Mouse (Mus musculus) kidney, postnatal 25 days (tissue): ENCODE measurements around the gene Mga.

Experiments
- DNase-seq, 2 experiments: peaks; one replicate each; pipeline ENCODE4 v3.0.0; 2021; ENCODE audit warnings: mixed read lengths in 2 of 2

Gene Mga

DNA sequence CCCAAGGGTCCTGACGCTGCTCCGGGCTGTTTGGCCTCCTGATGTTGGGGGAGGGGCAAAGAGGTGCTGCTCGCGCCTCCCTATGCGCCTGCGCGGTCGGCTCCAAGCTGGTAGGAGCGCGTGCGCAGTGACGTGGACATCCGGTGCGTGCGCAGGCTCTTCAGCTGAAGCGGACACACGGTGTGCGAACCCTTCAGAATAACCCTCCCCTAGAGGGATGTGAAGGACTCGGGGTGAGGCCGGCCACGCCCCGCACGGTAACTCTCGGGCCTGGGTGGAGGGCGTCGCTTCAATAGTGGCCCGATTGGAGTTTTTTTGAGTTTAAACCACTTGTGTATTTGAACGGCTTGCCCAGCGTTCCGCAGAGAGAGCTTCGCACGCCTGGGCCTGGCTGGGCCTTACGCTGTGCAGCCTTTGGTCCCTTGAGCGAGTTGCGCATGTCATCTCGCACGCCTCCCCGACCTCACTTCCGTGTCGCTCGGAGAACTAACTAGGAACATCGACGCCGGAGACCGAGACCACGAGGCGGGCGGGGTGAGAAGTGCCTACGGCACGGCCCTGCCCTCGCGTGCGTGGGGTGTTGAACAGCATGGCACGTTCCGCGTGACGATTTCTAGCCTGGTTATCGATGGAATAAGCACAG lies at the start of gene Mga:
TSS of gene Mga (plus strand) at position 139 of the 643 bp plus-strand sequence.
- DNase-seq, result peak; percentile 96 to 97

DNA sequence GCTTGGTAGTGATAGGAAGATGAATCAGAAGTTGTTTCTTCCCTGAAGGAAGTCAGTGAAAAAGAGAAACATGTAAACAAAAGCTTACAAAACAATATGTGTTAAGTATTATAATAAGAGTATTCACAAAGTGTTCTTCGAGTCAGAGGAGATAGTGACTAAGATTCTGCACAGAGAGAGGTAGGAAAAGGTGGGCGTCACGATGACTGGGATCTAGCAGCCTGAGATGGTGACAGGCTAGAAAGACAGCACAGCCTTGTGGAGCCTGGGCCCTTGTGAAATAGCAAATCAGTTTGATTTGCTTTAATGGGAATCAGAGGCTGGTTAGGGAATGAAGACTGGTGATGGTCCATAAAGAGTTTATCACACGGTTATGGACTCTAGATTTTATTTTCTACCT lies 43.2 kb upstream of the Mga start:
- no peak for DNase-seq

DNA sequence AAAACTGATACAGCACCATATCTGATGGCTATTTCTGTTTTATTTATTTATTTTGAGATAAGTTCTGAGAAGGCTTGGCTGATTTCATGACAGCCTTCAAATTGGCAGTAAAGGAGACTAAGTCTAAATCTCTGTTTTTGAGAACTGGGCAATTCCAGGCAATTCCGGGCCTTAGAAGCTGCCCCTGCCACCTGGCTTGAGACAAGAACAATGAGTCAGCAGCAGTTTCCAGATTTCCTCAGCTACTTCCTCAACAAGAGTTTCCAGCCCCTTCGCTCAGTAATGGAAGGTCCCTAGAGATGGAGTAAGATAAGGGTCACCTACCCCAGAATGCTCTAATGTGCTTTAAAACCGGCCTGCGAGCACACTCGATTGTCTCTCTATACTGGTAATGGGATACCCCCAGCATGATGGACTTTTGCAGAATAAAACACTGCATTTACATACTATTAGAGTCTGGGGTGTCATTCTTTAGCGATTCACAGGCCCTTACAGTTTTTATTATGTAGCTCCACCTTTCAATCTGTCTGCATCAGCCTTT lies 41.6 kb upstream of the Mga start:
- no peak for DNase-seq

DNA sequence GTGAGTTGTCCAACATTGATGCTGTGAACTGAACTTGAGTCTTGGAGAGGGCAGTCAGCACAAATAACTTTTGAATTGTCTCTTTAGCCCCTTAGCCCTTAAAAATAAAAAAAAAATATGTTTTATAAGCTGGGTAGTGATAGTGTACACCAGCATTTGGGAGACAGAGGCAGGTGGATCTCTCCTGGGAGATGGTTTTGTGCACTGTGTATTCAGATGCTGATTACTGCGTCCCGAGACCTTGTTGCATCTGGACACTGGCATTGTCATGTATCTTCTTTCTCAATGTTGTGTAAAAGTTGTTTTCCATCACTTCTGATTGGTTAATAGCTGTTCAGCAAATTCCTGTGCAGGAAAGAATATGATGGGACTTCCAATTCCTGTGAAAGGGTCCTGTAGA lies 39.7 kb upstream of the Mga start:
- DNase-seq, result no peak

DNA sequence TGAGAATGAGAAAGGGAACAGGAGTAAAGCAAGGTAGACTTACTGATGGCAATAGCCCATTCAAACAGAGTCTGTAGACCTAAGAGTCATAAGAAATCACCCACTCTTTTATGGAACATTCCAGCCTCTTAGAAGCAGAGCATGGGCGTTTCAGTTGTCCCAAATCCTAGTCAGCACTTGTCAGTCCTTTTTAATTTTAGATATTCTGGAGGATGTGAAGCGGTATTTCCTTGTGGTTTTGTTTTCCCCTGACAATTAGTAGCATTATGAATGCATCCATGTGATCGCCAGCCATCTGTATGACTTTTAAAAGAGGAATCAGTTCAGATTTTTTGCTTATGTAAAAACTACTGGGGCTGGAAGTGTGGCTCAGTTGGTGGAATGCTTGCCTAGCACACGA lies 32.5 kb upstream of the Mga start:
- no peak for DNase-seq

DNA sequence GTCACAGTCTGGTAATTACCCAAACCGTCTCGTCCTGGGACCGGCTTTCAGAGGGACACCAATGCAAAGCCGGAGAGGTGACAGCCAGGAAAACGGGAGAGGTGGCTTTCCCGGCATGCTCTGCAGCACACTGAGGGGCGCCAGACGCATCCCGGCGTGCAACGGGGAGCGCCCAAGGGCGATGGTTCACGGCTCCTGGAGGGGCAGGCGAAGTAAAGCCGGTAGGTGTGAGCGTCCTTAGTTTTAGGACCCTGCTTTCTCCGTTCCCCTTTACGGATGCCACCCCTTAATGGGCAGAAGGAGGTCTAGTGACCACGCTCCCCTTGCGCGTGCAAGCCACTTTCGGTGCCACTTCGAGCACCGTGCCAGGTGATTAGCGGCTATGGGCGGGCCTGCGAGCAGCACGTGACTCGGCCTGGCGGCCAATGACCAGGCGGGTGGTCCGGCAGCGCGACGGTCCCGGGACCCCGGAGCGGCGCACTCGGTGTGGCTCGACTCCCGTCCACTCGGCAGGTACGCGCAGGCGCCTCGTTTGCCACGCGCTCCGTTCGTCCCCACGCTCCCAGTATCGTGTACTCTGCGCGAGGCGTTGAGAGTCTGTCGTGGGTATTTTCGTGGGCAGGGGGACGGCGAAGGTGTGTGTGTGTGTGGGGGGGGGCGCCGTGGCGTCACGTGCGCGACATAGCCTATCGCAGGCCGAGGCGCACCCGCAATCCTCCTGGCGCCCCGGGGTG lies 24.5 kb upstream of the Mga start:
- DNase-seq, result peak; percentile 67 to 79

DNA sequence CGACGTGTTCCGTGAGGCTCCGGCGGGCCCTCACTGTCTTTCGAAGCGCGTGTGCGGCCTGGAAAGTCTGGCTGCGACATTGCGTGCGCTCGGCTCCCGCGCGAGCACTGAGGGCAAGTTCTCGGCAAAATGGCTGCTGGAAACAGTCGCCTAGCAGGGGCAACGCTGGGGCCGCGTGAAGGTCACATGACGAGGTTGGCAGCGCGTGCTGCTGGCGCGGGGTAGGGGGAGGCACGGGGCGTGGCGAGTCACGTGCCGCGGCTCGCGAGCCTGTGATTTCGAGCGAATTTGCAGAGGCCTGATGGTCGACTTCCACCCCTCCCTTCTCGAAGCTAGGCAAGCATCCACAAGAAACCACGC lies 23.9 kb upstream of the Mga start:
- DNase-seq, result peak; percentile 86 to 93

- DNase-seq, result no peak
Measured at GRCm38 (mm10) chr2:119875981-119876380, 21.0 kb upstream of the Mga start.

- DNase-seq, result no peak
Measured at GRCm38 (mm10) chr2:119887201-119887600, 9.8 kb upstream of the Mga start.

- DNase-seq, result no peak
Measured at GRCm38 (mm10) chr2:119896553-119897089, 407 bp upstream of the Mga start.

DNA sequence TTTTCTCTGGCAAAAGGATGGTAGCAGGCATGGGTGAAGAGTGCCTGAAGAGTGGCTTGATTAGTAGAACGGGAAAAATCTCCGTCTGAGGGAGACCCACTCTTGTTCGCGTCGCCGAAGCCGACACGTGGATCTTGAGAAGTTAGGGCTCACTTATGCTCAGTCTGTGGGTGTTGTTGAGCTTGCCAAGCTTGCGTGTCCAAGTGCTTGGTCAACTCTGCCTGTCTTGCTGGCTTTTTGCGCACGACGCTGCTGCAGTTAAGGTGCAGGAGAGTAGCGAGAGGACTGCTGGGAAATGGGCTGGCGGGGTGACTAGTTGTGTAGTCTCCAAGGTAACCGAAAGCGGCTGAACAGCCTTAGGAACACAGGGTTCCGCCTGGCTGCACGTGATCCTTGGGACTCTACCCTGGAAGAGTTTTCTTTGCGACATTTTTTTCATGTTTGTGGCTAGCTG lies 1.1 kb downstream of the Mga start:
- DNase-seq, result peak; percentile 85 to 95

DNA sequence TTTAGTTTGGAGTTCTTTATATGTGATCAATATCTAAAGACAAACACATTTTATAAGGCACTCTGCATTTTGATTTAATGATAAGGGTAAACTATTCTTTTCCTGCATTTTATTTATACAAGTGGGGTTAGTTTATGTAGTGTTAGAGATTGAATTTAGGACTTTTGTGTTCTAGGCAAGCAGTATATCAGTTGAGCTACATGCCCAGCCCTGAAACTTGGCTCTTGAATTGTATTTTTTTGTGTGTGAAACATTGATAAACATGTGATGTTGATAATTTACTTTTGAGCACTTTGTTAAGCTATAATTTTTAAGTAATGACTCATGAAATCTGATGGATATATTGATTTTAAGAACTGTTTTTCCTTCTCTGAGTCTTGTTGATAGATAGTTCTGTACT lies 19.0 kb downstream of the Mga start:
- no peak for DNase-seq

DNA sequence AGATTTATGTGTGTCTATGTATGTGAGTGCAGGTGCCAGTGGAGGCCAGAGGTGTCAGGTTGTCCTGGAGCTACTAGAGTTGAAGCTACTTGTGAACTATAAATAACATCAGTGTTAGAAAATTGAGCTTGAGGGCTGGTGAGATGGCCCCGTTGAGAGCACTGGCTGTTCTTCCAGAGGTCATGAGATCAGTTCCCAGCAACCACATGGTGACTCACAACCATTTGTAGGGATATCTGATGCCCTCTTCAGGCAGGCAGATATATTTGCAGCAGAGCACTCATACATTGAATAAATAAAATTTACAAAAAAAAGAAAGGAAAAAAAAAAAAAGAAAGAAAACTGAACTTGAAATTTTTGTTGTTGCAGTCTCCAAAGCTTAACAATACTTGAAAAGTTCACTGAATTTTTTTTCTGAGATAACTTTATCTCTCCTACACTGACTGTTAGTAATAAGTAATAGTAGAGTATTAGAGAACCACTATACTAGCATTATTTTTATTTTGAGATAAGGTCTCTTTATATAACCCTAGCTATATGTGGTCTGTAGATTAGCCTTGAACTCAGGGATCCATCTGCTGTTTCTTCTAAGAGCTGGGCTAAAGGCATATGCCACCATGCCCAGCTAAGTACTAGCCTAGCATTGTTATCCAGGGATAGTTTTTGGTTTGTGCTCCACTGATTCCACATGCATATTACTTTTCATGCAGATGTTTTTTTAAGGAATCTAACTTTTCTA lies 20.8 kb downstream of the Mga start:
- DNase-seq, result no peak

DNA sequence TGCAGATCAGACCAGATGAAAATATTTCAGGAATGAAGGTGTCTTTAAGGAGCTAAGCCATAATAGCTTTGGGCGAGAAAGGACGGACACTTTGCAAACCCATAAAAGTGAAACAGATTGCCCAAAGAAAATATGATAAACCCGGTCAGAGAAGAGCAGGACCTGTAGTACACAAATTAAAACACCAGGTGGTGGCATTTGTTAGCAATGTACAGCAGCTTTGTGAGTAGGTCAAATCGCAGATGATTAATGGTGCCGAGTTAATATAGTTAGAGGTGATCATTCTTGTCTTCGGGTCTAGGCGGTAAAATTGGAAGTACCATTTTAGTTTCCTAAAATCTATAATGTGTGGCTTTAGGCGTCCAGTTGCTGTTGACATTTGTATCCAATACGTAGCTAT lies 73.5 kb downstream of the Mga start:
- peak; percentile 52 to 75 for DNase-seq

DNA sequence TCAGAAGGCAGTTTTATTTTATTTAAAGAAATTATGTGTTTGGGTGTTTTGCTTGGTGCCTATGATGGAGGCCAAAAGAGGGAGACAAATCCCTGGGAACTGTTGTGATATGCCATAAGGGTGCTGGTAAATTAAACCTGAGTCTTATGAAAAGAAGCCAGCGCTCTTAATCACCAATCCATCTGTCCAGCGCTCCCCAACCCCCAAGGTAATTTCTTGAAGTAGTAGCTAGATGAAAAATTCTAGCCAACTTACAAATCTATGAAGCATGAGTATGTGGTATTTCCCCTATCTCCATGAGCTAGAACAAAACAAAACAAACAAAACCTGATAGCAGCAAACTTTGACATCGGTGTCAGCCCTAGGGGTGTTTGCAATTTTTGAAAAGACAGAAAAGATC lies 74.3 kb downstream of the Mga start:
- DNase-seq, result no peak

DNA sequence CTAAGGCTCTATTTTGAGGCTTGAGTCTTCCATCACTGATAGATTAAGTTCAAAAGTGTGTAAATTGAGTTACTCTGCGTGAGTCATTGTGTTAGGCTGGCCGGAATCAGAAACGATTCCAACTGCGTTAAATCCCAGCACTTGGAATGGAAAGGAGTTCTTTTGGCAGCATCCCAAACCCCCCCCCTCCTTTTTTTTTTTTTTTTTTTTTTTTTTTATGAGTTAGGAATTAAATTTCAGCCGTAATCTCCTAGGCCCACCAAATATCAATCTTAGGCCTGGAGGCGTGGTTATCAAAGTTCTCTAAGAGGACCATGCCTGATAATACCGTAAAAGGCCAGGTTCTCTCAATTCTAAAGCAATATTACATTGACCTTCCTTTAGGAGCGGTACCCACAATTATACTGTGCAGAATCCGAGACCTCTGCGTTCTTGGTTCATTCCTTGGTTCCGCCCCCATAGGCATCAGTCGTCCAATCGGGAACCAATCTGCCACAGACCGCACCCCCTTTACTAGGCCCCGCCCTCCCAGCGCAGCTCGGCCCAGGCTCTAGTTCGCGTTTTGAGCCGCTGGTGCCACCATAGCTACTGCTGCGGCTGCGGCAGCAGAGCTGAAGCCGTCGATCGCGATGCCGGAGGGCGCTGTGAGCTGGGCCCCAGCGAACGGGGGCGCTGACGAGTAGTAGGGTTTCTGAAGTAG lies 75.0 kb downstream of the Mga start:
- peak; percentile 97 to 98 for DNase-seq

- no peak for DNase-seq
Measured at GRCm38 (mm10) chr2:119972537-119972879, 75.5 kb downstream of the Mga start, which contains the start of gene Mapkbp1. Mapkbp1 (plus strand) TSS chr2:119972699.

GRCm38 (mm10) chr2:119980343-119980986 lies 83.4 kb downstream of the Mga start:
- no peak for DNase-seq

DNA sequence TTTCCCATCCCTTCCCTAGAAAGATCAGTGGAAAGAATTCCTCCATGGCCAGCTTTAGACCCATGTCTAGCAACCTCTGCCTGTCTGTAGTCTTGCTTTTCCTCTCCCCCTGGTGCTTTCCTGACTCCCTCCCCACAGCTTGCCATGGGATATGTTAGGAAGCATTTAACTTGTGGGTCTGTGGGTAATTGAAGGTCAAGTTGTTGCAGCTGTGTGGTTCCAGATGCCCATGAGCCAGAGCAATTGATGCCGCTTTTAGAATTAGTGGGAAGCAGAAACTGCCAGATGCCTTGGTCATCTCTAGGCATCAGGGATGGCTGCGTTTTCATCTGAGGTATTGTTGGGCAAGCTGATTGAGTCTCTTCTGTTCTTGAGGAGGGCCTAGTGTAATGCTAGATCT lies 84.6 kb downstream of the Mga start:
- DNase-seq, result no peak

GRCm38 (mm10) chr2:119985871-119986270 lies 88.8 kb downstream of the Mga start:
- DNase-seq, result no peak

DNA sequence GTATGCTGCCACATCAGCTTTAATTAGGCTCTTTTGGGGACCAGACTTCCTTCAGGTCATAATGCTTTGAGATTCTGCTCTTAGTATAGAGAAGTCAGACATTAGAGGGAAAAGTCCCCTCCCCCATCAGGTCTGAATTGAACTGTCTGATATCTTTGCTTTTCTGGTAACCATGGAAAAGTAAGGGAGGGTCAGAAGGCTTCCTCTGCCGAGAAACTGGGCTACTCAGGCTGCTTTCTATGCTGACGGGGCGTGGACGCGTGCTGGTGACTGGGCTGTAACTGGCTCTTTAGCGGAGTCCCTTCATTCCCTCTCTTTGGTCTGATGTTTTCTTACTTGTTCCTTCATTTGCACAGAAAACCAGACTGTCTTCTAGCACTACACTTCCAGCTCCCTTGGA lies 89.3 kb downstream of the Mga start:
- no peak for DNase-seq

GRCm38 (mm10) chr2:119987441-119987840 lies 90.4 kb downstream of the Mga start:
- DNase-seq, result no peak
